Mouse (Mus musculus) heart, postnatal 4 days (tissue): ENCODE measurements at regions not wholly inside any gene's neighbourhood (a gene's known extent, or its start where the extent isn't known, plus 50 kb on each side); places are given as distances from the start of the nearest gene placed in this dataset.
A peak's percentile ranks its signal among the peaks of the same experiment; 100 is the strongest.

Source experiments
- DNase-seq: peaks from one replicate; pipeline ENCODE4 v3.0.0; 2021

DNA sequence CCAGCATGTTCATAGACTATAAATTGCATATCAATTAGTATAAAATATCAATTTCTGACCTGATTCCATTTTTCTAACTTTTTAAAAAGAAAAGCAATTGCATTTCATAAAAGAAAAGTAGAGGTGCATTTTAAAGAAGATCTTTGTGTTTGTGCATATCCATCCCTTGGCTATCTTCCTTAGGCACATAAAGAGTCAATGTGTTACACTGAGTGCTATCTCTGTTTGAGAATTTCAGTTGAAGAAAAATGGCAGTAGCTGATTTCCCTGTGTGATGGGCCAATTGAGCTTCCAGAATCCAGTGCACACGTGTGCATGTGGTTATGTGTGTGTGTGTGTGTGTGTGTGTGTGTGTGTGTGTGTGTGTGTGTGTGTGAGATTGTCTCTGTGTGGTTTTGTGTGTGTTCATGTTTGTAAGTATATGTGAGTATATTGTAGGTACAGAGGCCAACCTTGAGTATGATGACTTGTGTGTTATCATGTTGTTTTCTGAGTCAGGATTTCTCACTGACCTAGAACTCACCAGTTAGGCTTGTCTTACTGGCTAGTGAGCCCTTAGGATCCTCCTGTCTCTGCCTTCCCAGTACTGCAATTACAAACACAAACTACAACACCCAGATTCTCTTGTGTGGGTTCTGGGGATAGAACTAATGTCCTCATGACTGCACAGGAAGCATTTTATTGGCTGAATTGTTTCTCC is 249.6 kb downstream of the Cdk5rap2 start:
- no peak for DNase-seq

DNA sequence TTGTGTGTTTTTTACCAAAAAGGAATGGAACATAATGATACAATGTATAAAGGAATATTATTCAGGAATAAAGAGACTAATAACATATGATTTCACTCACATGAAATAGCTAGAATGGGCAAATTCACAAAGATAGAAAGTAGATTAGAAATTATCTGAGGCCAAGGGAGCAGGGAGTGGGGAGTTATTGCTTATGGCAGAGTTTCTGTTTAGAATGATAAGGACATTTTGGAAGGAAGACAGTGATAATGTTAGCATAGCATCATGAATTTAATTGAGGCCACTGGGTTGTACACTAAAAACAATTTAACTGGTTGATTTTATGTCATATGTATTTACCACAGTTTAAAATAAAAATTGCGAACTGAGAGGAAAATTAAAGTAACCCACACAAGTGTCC is 250.2 kb downstream of the Cdk5rap2 start:
- no peak for DNase-seq

DNA sequence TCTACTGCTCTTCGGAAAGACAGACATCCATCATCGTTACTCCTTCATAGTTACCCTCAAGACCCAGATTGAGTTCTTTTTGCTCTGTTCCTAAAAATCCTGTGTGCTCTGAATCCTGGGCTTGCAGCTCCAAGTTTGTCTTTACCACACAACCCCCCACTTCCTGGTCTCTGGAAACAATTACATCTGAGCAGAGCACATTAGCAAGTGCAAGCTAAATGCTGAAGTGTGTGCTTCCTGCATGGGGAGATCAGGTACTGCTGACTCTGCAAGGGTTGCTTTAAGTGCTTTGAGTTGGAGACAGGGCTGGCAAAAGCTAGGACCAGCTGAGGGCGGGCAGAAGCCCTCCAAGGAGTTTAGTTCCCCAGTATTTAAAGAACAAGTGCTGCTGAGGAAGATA is 257.1 kb downstream of the Cdk5rap2 start:
- no peak for DNase-seq

DNA sequence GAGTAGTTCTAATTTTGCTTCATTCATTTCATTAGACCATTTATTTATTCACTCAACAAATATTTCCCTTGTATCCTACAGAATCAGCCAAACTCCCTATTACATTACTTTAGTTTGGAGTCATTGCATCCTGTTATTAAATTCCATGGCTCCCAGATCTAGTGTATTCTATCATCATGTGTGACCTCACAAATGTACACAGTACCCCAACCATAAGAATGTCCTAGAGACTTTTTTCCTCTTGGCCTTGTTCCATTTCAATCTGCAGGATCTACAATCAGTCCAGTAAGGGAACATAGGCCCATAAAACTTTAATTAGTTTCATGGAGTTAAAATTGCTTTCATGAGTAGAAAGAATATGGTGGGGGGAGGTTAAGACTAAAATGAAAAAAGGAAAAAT is 301.2 kb downstream of the Cdk5rap2 start:
- no peak for DNase-seq

DNA sequence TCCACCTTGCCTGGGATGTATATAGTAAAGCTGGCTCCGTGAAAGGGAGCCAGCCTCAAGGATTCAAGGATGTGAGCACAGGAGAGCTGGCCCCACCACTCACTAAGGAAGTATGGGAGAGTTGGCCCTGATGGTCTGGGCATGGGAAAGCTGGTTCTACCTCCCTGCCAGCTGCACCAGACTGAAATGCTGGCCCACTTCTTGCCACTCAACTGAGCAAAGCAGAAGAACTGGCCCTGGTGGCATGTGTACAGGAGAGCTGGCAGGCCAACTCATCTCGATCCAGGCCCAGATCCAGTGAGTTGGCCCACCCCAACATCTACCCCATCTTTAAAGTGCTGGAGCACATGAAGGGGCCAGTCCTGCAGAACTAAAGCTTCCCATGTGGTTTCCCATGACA is 304.5 kb downstream of the Cdk5rap2 start:
- no peak for DNase-seq

DNA sequence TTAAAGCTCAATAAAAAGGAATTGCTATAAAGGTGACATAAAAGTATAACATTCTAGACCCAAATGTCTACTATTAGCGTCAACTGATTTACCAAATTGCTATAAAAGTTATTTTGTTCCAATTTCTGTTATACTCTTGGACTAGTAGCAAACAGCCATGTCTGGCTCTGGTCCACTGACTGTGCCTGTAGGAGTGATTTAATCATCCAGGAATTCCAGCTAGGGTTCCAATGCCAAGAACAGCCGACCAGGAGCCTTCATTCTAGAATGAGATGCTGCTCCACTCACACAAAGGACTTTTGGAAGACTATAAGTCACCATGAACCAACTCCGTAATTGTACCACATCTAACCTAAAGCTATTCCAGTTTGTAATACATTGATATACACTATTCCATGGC is 312.9 kb downstream of the Cdk5rap2 start:
- peak; percentile 39 for DNase-seq

DNA sequence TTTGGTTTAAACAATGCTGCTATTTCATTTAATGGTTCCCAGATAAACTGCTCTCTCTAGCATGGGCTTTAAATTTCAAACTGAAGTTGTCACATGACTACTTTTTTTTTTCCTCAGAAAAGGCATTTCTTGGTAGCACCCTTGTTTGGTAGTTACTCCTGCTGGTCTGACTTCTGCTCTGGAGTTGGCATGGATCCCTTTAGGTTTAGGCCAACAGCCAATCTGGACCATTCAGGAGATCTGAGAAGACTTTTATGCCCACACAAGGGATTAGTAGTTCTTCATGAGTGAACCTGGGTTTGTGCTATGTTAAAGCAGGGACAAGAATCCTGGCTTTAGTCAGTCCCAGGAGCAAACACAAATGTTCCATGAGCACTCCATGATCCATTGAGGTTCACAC is 332.0 kb downstream of the Cdk5rap2 start:
- no peak for DNase-seq

DNA sequence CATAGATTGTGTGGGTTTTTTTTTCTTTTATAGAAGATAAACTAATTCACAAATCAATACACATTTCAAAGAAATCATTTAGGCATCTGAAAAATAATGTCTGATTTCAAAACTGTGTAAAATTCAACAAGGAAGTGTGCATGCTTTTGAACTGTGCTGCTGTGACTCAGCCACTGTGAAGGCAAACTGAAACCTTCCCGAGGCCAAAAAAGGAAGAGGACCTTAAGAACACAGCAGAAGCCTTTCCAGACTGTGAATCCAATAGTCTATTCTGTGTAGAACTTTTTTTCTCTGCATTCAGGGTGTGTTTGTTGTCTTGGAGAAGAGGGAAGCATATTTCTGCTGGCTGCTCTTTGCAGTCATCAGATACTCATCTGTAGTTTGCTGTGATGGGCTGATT is 347.7 kb downstream of the Cdk5rap2 start:
- no peak for DNase-seq

DNA sequence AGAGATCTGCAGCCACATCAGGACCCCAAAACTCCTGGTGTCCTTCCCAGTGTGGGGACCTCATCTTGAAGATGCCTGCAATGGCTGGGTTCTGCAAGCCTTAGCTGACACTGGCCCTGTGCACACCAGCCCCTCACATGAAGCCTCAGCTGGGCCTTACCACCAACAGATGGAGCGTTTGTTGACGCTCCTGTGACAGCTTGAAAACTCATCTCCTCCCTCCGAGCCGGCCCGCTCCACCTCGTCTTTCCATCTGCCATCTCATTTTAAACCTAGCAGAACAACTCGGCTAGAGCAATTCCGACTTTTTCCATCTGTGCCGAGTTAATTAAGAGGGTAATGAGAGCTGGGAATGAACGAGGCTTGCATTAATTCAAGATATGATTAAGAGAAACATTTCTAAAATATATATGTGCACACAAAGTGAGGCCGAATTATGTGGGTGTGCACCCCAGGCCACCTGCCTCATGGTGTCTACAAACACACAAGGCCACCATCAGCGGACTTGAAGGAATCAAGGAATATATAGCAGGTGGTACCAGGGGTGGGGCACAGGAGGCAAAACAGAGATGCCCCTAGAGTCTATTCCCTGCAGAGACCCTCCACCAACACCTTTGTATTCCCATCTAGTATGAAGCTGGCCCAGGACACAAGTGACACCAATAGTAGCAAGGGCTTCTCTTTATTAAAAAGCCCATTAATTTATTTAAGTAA is 351.3 kb downstream of the Cdk5rap2 start:
- DNase-seq: no peak

DNA sequence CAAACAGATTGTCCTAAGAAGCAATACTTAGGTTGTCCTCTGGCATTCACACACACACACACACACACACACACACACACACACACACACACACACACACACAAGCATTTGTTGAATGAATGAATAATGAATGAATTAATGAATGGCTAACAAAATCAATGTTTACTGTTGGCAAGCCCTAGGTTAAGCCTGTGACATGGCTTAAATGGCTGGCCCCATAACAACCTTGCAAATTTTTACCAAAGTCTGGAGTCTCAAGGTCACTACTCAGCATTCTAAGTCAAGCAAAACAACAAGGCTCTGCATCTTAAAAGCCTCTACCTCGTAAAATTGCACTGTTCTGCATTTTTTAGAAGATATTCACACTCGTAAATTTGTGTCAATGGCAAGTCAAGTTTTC is 357.1 kb downstream of the Cdk5rap2 start:
- no peak for DNase-seq

DNA sequence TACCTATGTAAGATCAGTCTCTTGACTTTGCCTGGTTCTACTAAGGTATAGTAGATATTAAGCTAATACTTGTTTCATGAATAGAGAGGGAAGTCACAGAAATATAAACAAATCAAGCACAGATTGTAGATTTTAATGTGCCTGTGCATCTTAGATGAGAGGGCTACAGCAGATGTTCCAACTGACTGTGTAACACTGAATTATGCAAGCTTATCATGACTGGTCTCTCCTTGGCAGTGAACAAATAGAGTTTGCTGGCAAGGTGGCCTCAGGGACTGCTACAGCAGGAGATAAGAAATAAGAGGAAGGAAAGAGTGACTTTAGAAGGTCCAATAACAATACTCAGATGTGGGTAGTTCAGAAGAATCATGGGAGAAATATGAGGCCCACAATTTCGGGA is 372.0 kb downstream of the Cdk5rap2 start:
- DNase-seq: no peak

DNA sequence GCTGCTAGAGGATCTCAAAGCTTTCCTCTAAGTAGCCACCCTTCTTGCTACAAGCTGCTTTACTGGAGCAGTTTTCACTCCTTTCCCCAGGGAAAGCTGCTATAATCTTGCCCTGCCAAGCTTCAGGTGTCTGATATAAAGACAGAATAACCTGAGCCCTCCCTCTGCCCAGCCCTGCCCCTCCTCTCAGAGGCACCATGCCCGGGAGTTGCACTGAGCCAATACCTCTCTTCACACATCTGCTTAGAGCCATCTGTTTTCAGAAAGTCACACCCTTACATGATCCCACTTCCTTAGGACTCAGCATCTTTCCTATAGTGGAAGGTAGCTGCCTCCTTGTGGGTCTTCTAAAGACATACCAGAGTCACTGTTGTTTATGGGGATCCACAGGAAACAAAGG is 374.3 kb downstream of the Cdk5rap2 start:
- no peak for DNase-seq

DNA sequence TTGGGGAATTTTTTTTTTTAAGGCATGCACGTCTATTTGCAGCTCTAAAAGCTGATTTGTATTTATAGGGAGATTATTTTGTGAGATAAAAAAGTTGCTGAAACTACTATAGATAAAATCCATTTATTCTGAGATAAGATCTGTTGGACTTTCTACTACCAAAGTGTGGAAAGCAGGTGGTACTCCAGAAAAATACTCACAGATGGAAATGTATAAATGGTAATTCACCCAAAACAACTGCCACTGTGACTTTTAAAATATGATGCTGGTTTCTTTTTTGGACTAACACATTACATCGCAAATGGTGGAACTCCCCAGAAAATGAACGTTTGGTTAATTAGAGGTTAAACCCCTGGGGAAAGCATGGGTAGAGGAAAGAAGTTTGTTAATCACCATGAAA is 377.7 kb downstream of the Cdk5rap2 start:
- no peak for DNase-seq

DNA sequence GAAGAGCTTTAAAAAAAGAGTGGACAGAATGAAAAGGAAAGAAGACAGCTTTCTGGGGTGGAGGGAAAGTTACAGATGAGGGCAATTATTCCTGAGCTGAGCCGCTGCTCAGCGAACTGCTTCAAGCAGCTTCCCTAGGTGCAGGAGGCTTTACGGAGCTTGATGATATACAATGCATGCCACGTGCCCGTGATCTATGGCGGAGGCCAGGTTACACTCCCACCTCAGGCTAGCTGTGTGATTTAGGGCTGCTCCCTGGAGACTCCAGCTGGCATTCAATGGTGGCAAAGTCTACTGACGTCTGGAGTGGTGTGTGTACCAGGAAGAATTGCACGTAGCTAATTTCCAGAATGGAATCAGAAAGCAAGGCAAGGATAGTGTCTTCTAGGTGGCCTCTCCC is 383.4 kb downstream of the Cdk5rap2 start:
- no peak for DNase-seq

DNA sequence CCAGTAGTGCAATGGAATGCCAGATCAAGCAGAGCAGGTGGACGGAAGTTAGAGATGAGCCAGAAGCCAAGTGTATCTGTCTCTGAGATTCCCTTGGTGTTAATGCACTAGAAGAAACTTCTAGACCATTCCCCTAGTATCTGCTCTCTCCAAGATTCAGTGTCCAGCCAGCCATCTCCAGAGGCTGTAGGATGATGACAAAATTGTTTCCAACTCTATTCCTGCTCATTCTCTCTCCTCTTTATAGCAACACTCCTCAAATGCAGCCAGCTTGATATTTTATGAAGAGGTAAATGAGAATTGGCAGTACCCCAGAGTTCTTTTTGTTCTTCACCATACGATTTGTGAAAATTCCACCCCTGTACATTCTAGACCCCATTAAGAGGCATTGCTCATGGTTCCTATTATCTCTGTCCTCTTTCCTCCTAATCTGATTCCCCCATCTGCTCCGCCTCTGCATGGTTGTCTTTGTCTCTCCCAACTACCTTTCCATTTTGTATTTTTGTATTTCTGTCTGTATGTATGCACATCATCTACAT is 385.3 kb downstream of the Cdk5rap2 start:
- no peak for DNase-seq

DNA sequence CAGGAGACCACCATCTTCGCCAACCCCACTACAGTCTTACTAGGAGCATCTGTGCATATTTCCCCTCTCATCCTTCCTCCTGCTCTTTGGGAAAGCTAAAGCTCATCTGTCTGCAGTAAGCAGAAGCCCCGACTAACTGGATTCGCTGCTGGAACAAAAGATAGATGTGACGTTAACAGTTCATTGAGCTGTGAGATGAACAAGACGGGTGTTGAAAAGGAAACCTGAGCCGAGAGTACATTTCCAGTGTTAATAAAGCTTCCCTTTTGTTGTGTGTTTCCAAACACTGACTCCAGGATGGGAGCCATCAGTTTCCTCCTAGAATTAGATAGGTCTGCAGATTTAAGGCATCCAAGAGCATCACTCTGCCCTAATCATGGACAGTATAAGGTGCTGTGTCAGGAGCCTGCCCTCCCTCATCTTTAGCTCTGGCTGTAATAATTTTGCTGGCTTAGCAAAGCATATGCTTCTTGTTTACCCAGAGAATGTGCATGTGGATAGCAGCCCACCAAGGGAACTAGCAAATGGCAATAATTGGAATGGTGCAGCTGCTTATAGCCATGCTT is 389.3 kb downstream of the Cdk5rap2 start:
- no peak for DNase-seq

DNA sequence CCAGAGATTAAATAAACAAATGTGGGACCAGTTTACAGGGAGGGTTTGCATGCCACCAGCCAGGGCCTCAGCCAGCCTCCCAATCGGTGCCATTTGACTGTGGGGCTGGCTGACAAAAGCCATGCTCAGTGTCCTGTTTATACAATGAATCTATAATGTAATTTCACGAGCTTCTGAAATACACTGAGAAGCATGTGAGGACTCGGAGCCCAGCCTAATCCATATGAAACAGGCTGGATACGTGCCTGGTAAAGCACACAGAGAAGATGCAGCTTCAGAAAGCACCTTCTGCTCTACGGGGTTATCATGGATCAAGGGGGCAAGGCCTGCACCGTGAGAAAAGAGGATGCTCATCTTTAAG is 398.0 kb downstream of the Cdk5rap2 start:
- DNase-seq: no peak

DNA sequence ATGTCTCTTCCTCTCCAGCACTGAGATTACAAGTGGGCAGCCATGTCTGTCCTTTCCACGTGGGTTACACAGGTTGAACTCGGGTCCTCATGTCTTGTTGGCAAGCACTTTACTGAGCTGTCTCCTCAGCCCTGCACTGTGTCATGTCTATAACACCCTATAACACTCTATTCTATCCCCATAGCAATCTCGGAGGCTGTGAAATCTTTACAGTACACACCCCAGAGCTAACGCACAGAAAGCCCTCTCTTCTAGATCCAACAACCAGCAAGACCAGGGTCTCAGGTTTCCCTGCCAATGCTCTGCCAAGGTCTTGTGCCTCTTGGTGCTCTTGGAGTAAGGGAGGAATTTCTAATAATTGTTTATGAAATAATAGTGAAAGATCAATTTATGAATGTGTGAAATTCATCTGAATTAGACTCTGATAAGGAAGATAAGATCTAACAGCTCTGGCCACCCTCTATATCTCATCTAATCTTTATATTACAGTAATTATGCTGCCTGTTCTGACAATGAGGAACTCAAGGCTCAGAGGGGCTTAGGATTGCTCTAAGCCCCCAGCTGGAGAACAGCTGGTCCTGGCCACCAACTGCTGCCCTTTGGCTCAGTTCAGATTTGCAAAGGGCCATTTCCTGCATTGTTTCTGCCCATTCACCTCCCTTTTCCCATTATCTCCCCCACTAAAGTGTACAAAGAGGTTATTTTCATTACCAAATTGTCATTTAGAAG is 398.6 kb downstream of the Cdk5rap2 start:
- DNase-seq: no peak

DNA sequence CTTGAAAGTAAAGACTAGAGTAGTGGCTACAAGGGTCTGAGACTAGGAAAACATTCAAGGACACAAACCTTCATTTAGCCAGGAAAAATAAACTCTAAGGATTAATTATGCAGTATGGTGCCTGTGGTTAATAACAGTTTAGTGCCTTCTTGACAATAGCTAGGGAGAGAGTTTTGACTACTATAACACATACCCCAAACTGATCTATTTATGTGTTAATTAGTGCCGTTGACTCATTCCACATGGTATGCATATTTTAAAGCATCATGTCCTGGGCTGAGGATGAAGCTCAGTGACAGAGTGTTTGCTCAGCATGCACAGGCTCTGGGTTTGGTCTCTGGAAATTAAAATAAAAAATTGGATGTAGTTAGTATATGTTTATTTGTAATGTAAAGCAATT is 399.8 kb downstream of the Cdk5rap2 start:
- DNase-seq: no peak

DNA sequence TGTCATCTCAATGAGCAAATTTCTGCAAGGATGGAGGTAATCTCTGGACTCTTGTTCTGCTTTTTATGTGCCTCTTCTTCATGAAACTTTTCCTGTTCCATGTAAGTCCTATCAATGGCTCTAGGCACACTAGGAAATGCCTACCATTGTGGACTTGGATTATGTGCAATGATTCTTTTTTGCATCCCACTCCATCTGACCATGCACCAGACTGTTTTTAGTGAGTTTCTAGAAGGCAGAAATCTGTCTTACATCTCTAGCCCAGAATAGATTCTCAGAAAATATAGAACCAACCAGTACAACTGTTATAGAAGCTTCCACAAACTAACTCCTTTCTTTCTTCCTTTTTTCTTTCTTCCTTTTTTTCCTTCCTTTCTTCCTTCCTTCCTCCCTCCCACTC is 405.3 kb downstream of the Cdk5rap2 start:
- DNase-seq: no peak

DNA sequence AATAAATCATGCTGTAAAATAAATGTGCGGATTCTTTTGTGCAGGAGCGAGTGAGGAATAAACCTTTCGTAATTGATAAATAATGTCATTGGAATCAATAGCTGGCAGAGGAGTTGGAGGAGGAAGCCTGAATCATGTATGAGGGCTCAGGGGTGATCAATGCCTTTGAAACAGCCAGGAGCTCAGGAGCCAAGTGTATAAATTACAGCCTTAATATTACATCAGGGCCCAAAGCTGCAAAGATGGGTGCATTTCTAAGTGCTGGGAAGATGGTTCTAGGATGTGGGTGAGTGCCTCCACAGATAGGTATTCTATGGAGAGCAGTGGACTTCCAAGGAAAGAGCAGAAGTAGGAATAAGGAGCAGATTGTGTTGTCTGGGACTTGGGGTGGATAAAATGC is 417.0 kb downstream of the Cdk5rap2 start:
- DNase-seq: no peak

DNA sequence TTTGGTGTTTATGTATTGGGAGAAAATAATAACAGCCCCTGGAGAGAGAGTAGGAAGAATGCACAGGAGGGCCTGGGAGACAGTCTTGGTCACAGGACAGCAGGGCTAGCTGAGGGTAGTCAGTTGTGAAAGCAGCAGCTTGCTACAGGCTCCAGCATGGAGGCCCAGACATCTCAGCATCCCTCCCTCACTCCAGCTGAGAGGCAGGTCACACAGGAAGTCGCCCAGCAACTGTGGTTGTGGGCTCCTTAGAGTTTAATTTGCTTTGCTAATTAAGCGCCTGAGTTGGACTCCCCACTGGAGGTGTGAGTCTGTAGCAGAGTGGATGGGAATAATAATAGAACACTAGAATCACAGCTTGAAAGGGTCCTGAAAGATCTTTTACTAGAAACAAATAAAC is 436.0 kb downstream of the Cdk5rap2 start:
- no peak for DNase-seq

DNA sequence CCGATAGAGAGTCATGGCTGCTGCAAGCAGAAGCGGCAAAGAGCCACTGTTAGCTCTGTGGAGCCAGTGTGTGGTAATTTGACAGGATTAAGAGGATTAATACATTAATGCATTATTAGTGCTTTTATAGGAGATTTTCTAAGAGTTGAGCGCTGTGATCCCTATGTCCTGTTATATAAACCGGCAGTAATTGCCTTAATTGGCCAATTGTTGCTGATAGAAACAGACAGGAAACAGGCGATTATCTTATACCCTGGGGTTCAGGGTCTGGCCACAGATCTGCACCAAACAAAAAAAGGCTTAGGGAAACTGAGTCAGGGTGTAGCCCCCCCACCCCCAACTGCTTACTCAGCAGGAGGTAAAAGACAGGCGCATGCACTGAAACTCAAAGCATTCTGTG is 436.7 kb downstream of the Cdk5rap2 start:
- DNase-seq: no peak
